Mouse (Mus musculus): ENCODE measurements around the gene Cnrip1.
A peak's percentile ranks its signal among the peaks of the same experiment; 100 is the strongest.
"Not testable (repeated sequence)": the region's sequence is repeated elsewhere in the genome, so short reads cannot be mapped to it uniquely, and the experiment has no call there.

The Cnrip1 gene

GRCm38 (mm10) chr11:17051545-17052475 lies at the start of gene Cnrip1, which contains the start of gene Plek:
Cnrip1 (plus strand) TSS chr11:17051586.
Plek (minus strand) TSS chr11:17052381.
- H3K4me3 ChIP-seq (replicated peaks; ENCODE audit: low read length): peak within 1 kb of the TSS; percentile 77
- H3K9me3 ChIP-seq (ENCODE audit: low read length): no peaks in the 10 kb centered on the region
- H3K36me3 ChIP-seq (ENCODE audit: insufficient read depth, low read length): no peaks in the 10 kb centered on the region
- peaks cover 15% of the 10 kb centered on the region for H3K4me1 ChIP-seq (replicated peaks; ENCODE audit: low read depth, low read length)
- peaks cover 14% of the 10 kb centered on the region for H3K27me3 ChIP-seq (ENCODE audit: insufficient read depth, low read length)
- TF ChIP-seq CTCF (conservative IDR thresholded peaks at IDR 0.05; ENCODE audit: low read length): no peak
- no peak for TF ChIP-seq NANOG (IDR thresholded peaks at IDR 0.05; ENCODE audit: borderline replicate concordance, low read length)
- no peak for TF ChIP-seq POU5F1 (IDR thresholded peaks at IDR 0.05; ENCODE audit: borderline replicate concordance, low read length)

GRCm38 (mm10) chr11:17002739-17003373 lies 48.5 kb upstream of the Cnrip1 start:
- Histone ChIP-seq H3K9me3 (ENCODE audit: low read length) (no peaks in the 10 kb centered on the region), H3K4me3 (replicated peaks; ENCODE audit: low read length) (no peak overlapping the region), H3K4me1 (replicated peaks; ENCODE audit: low read depth, low read length) (no peaks in the 10 kb centered on the region), H3K36me3 (ENCODE audit: insufficient read depth, low read length) (no peaks in the 10 kb centered on the region), H3K27me3 (ENCODE audit: insufficient read depth, low read length) (no peaks in the 10 kb centered on the region)
- no peak for TF ChIP-seq POU5F1 (IDR thresholded peaks at IDR 0.05; ENCODE audit: borderline replicate concordance, low read length)

GRCm38 (mm10) chr11:17003757-17004156 lies 47.6 kb upstream of the Cnrip1 start:
- no peak for TF ChIP-seq POU5F1 (IDR thresholded peaks at IDR 0.05; ENCODE audit: borderline replicate concordance, low read length)
- TF ChIP-seq NANOG (IDR thresholded peaks at IDR 0.05; ENCODE audit: borderline replicate concordance, low read length): no peak
- TF ChIP-seq CTCF (conservative IDR thresholded peaks at IDR 0.05; ENCODE audit: low read length): no peak
- H3K9me3 ChIP-seq (ENCODE audit: low read length): no peaks in the 10 kb centered on the region
- H3K4me3 ChIP-seq (replicated peaks; ENCODE audit: low read length): no peak overlapping the region
- no peaks in the 10 kb centered on the region for H3K36me3 ChIP-seq (ENCODE audit: insufficient read depth, low read length)
- H3K27me3 ChIP-seq (ENCODE audit: insufficient read depth, low read length): no peaks in the 10 kb centered on the region
- no peaks in the 10 kb centered on the region for H3K4me1 ChIP-seq (replicated peaks; ENCODE audit: low read depth, low read length)

- H3K27me3 ChIP-seq (ENCODE audit: insufficient read depth, low read length): no peaks in the 10 kb centered on the region
- TF ChIP-seq POU5F1 (IDR thresholded peaks at IDR 0.05; ENCODE audit: borderline replicate concordance, low read length) (no peak), NANOG (IDR thresholded peaks at IDR 0.05; ENCODE audit: borderline replicate concordance, low read length) (no peak), CTCF (conservative IDR thresholded peaks at IDR 0.05; ENCODE audit: low read length) (no peak)
- no peaks in the 10 kb centered on the region for H3K36me3 ChIP-seq (ENCODE audit: insufficient read depth, low read length)
- H3K4me3 ChIP-seq (replicated peaks; ENCODE audit: low read length): no peak overlapping the region
- no peaks in the 10 kb centered on the region for H3K9me3 ChIP-seq (ENCODE audit: low read length)
- no peaks in the 10 kb centered on the region for H3K4me1 ChIP-seq (replicated peaks; ENCODE audit: low read depth, low read length)
Measured at GRCm38 (mm10) chr11:17004899-17005846, 46.2 kb upstream of the Cnrip1 start.

- H3K27me3 ChIP-seq (ENCODE audit: insufficient read depth, low read length); H3K36me3 ChIP-seq (ENCODE audit: insufficient read depth, low read length); H3K4me3 ChIP-seq (replicated peaks; ENCODE audit: low read length); H3K9me3 ChIP-seq (ENCODE audit: low read length); H3K4me1 ChIP-seq (replicated peaks; ENCODE audit: low read depth, low read length): not testable (repeated sequence)
Measured at GRCm38 (mm10) chr11:17006526-17006925, 44.9 kb upstream of the Cnrip1 start.

GRCm38 (mm10) chr11:17007517-17008173 lies 43.7 kb upstream of the Cnrip1 start:
- TF ChIP-seq NANOG (IDR thresholded peaks at IDR 0.05; ENCODE audit: borderline replicate concordance, low read length) (no peak), CTCF (conservative IDR thresholded peaks at IDR 0.05; ENCODE audit: low read length) (no peak), POU5F1 (IDR thresholded peaks at IDR 0.05; ENCODE audit: borderline replicate concordance, low read length) (no peak)
- H3K4me3 ChIP-seq (replicated peaks; ENCODE audit: low read length): no peak overlapping the region
- no peaks in the 10 kb centered on the region for H3K9me3 ChIP-seq (ENCODE audit: low read length)
- H3K36me3 ChIP-seq (ENCODE audit: insufficient read depth, low read length): no peaks in the 10 kb centered on the region
- no peaks in the 10 kb centered on the region for H3K4me1 ChIP-seq (replicated peaks; ENCODE audit: low read depth, low read length)
- no peaks in the 10 kb centered on the region for H3K27me3 ChIP-seq (ENCODE audit: insufficient read depth, low read length)

GRCm38 (mm10) chr11:17008498-17008941 lies 42.9 kb upstream of the Cnrip1 start:
- no peaks in the 10 kb centered on the region for H3K36me3 ChIP-seq (ENCODE audit: insufficient read depth, low read length)
- no peaks in the 10 kb centered on the region for H3K4me1 ChIP-seq (replicated peaks; ENCODE audit: low read depth, low read length)
- H3K9me3 ChIP-seq (ENCODE audit: low read length): no peaks in the 10 kb centered on the region
- H3K4me3 ChIP-seq (replicated peaks; ENCODE audit: low read length): no peak overlapping the region
- no peaks in the 10 kb centered on the region for H3K27me3 ChIP-seq (ENCODE audit: insufficient read depth, low read length)
- TF ChIP-seq CTCF (conservative IDR thresholded peaks at IDR 0.05; ENCODE audit: low read length) (no peak), NANOG (IDR thresholded peaks at IDR 0.05; ENCODE audit: borderline replicate concordance, low read length) (no peak), POU5F1 (IDR thresholded peaks at IDR 0.05; ENCODE audit: borderline replicate concordance, low read length) (no peak)

All from E14TG2a.4 (cell line).